Mouse (Mus musculus): ENCODE measurements around the gene Slc39a2. TPM values are rescaled to one million over a fixed set of nuclear protein-coding genes. Genes with fewer than 3 reads are reported as not detected.
"Not testable (repeated sequence)": the region's sequence is repeated elsewhere in the genome, so short reads cannot be mapped to it uniquely, and the experiment has no call there.

Slc39a2 gene
- total RNA-seq (2014; rRNA removed; ENCODE audit: low replicate concordance) (not detected in 2 replicates), polyA plus RNA-seq (2015; fragmentation: Nextera tagmentation; extraction: Ambion mirVana) (0.15 and 0.26 TPM in 2 replicates)

DNA sequence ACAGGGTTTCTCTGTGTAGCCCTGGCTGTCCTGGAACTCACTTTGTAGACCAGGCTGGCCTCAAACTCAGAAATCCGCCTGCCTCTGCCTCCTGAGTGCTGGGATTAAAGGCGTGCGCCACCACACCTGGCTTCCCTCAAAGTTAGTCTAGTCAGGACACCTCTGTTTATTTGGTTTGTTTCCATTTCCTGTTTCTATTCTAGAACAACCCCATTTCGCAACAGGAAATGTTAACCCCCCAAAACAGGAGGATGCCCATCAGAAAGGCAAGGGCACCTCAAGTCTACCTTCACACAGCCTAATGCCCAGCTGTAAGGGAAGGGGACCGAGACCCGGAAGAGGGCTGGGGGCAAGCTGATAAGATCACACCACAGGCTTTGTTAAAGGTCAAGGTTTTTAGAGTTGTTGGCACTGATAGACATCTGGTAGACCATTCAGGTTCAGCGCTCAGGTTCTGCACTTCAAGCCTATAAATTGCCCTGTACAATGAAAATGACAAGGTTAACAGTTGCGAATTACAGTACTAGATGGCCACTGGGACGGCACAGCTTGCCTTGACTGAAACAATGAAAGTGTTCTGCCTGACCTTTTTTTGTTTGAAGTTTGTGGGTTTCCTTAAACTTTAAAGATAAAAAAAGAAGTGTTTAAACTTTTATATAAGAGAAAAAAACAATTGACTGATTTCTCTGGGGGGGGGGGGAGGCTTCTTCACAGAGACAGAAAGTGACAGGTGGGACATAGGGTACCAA, at the start of gene Slc39a2:
Gene Slc39a2, plus strand, starts transcription at position 699 of the 749 bp plus-strand sequence.
- no peak for DNase-seq (ENCODE audit: low spot score)
- H3K27ac ChIP-seq (ENCODE audit: low read depth) = no peak within 1 kb of the TSS
- H3K9me3 ChIP-seq (replicated peaks; ENCODE audit: control insufficient read depth, low read length) = no peaks in the 10 kb centered on the region
- H3K36me3 ChIP-seq (replicated peaks; ENCODE audit: control insufficient read depth, insufficient read depth, low read length) = peaks cover 58% of the 10 kb centered on the region
- H3K4me1 ChIP-seq (ENCODE audit: control insufficient read depth, insufficient read depth) = no peaks in the 10 kb centered on the region
- no peak for ATAC-seq (ENCODE audit: insufficient read depth, low read depth)
- H3K4me3 ChIP-seq (ENCODE audit: low read depth, low read length) = no peak within 1 kb of the TSS
- H3K4me2 ChIP-seq (ENCODE audit: low read depth, low read length) = no peak within 1 kb of the TSS
- no peak within 1 kb of the TSS for H3K9ac ChIP-seq (replicated peaks; ENCODE audit: low read depth, low read length)
- TF ChIP-seq CTCF (IDR thresholded peaks at IDR 0.05; ENCODE audit: low read depth) (no peak), EP300 (IDR thresholded peaks at IDR 0.05; ENCODE audit: low read depth) (no peak)
- 87% methylated on average over 9 of the region's 9 CpGs for WGBS
- H3K27me3 ChIP-seq (ENCODE audit: control insufficient read depth, insufficient read depth, low read length) = no peaks in the 10 kb centered on the region

GRCm38 (mm10) chr14:51843882-51844281, 48.8 kb upstream of the Slc39a2 start:
- Histone ChIP-seq H3K4me1 (ENCODE audit: control insufficient read depth, insufficient read depth) (no peaks in the 10 kb centered on the region; the same call in 1 of the 2 replicates), H3K27me3 (ENCODE audit: control insufficient read depth, insufficient read depth, low read length) (no peaks in the 10 kb centered on the region), H3K36me3 (replicated peaks; ENCODE audit: control insufficient read depth, insufficient read depth, low read length) (no peaks in the 10 kb centered on the region), H3K4me2 (ENCODE audit: low read depth, low read length) (no peak overlapping the region), H3K9me3 (replicated peaks; ENCODE audit: control insufficient read depth, low read length) (no peaks in the 10 kb centered on the region), H3K4me3 (ENCODE audit: low read depth, low read length) (no peak overlapping the region), H3K27ac (ENCODE audit: low read depth) (no peak overlapping the region), H3K9ac (replicated peaks; ENCODE audit: low read depth, low read length) (no peak overlapping the region)
- ATAC-seq (ENCODE audit: insufficient read depth, low read depth) = no peak
- TF ChIP-seq EP300 (IDR thresholded peaks at IDR 0.05; ENCODE audit: low read depth) (no peak), CTCF (IDR thresholded peaks at IDR 0.05; ENCODE audit: low read depth) (no peak)
- no peak for DNase-seq (ENCODE audit: low spot score)

- no peak overlapping the region for H3K4me2 ChIP-seq (ENCODE audit: low read depth, low read length)
- H3K36me3 ChIP-seq (replicated peaks; ENCODE audit: control insufficient read depth, insufficient read depth, low read length) = no peaks in the 10 kb centered on the region
- H3K9me3 ChIP-seq (replicated peaks; ENCODE audit: control insufficient read depth, low read length) = no peaks in the 10 kb centered on the region
- TF ChIP-seq EP300 (IDR thresholded peaks at IDR 0.05; ENCODE audit: low read depth) = no peak
- no peak for TF ChIP-seq CTCF (IDR thresholded peaks at IDR 0.05; ENCODE audit: low read depth)
- WGBS = 64% methylated on average over 3 of the region's 3 CpGs
- H3K4me3 ChIP-seq (ENCODE audit: low read depth, low read length) = no peak overlapping the region
- H3K27me3 ChIP-seq (ENCODE audit: control insufficient read depth, insufficient read depth, low read length) = no peaks in the 10 kb centered on the region
- DNase-seq (ENCODE audit: low spot score) (no peak), ATAC-seq (ENCODE audit: insufficient read depth, low read depth) (no peak)
- no peaks in the 10 kb centered on the region; the same call in 1 of the 2 replicates for H3K4me1 ChIP-seq (ENCODE audit: control insufficient read depth, insufficient read depth)
- no peak overlapping the region for H3K27ac ChIP-seq (ENCODE audit: low read depth)
- no peak overlapping the region for H3K9ac ChIP-seq (replicated peaks; ENCODE audit: low read depth, low read length)
Measured at GRCm38 (mm10) chr14:51846566-51846965, 46.1 kb upstream of the Slc39a2 start.

DNA sequence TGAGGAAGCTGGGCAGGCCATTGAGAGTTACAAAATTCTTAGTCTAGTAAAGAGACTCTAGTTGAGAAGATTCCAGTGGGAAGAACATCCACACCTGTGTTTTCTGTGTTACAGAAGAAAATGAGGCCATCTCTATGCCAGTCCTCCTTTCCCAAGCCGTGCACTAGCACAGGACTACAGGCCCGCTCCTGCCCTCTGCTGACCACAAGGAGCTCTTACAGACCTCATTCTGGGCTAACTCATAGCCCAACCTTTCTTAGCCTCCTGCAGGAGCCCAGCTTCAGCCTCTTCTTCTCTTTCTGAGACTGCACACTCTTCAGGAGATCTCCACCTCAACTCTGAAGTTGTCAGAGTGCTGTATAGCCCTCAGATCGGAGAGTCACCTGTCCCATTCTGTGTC, 41.7 kb upstream of the Slc39a2 start:
- WGBS = 43% methylated on average over 3 of the region's 3 CpGs
- not testable (repeated sequence) for H3K9ac ChIP-seq (replicated peaks; ENCODE audit: low read depth, low read length); H3K27me3 ChIP-seq (ENCODE audit: control insufficient read depth, insufficient read depth, low read length); H3K4me1 ChIP-seq (ENCODE audit: control insufficient read depth, insufficient read depth); H3K36me3 ChIP-seq (replicated peaks; ENCODE audit: control insufficient read depth, insufficient read depth, low read length); H3K4me2 ChIP-seq (ENCODE audit: low read depth, low read length); ATAC-seq (ENCODE audit: insufficient read depth, low read depth); DNase-seq (ENCODE audit: low spot score); H3K4me3 ChIP-seq (ENCODE audit: low read depth, low read length); H3K27ac ChIP-seq (ENCODE audit: low read depth); H3K9me3 ChIP-seq (replicated peaks; ENCODE audit: control insufficient read depth, low read length)
- TF ChIP-seq CTCF (IDR thresholded peaks at IDR 0.05; ENCODE audit: low read depth) = peak; percentile 47

GRCm38 (mm10) chr14:51853399-51853798, 39.3 kb upstream of the Slc39a2 start, which contains the start of gene Ear6:
Gene Ear6, plus strand, starts transcription at chr14:51853699.
- H3K9me3 ChIP-seq (replicated peaks; ENCODE audit: control insufficient read depth, low read length) = no peaks in the 10 kb centered on the region
- no peaks in the 10 kb centered on the region for H3K27me3 ChIP-seq (ENCODE audit: control insufficient read depth, insufficient read depth, low read length)
- no peak within 1 kb of the TSS for H3K27ac ChIP-seq (ENCODE audit: low read depth)
- H3K4me3 ChIP-seq (ENCODE audit: low read depth, low read length) = no peak within 1 kb of the TSS
- no peaks in the 10 kb centered on the region for H3K4me1 ChIP-seq (ENCODE audit: control insufficient read depth, insufficient read depth)
- TF ChIP-seq CTCF (IDR thresholded peaks at IDR 0.05; ENCODE audit: low read depth) = no peak
- TF ChIP-seq EP300 (IDR thresholded peaks at IDR 0.05; ENCODE audit: low read depth) = no peak
- no peak within 1 kb of the TSS for H3K9ac ChIP-seq (replicated peaks; ENCODE audit: low read depth, low read length)
- no peaks in the 10 kb centered on the region for H3K36me3 ChIP-seq (replicated peaks; ENCODE audit: control insufficient read depth, insufficient read depth, low read length)
- no peak for ATAC-seq (ENCODE audit: insufficient read depth, low read depth)
- no peak within 1 kb of the TSS for H3K4me2 ChIP-seq (ENCODE audit: low read depth, low read length)
- DNase-seq (ENCODE audit: low spot score) = no peak

DNA sequence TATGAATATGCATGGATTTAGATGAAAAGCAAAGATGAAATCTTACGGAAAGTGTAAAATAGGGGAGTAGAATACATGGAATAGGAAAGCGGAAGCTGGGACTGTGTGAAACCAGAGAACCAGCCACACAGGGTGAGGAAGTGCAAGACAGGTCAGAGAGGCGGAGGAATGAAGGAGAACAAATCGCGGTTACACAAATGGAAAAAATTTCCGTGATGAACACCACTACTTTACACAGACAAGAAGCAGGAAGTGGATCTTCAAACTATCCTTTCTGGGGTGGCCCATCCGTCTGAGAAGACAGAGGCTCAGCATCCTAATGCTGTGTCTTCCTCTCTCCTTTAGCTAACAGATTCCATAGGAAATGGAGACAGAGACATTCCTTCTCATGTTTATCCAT, 37.4 kb upstream of the Slc39a2 start:
- H3K27ac ChIP-seq (ENCODE audit: low read depth); H3K27me3 ChIP-seq (ENCODE audit: control insufficient read depth, insufficient read depth, low read length); H3K9ac ChIP-seq (replicated peaks; ENCODE audit: low read depth, low read length); H3K4me2 ChIP-seq (ENCODE audit: low read depth, low read length); H3K9me3 ChIP-seq (replicated peaks; ENCODE audit: control insufficient read depth, low read length); ATAC-seq (ENCODE audit: insufficient read depth, low read depth); H3K4me3 ChIP-seq (ENCODE audit: low read depth, low read length); H3K4me1 ChIP-seq (ENCODE audit: control insufficient read depth, insufficient read depth); DNase-seq (ENCODE audit: low spot score); H3K36me3 ChIP-seq (replicated peaks; ENCODE audit: control insufficient read depth, insufficient read depth, low read length): not testable (repeated sequence)
- 78% methylated on average over 7 of the region's 7 CpGs for WGBS

All from heart, postnatal 0 days (tissue).